Mouse (Mus musculus) embryonic facial prominence, embryonic 15.5 days (tissue): Measurements from ENCODE around the gene Galk1. TPM values are rescaled to one million over a fixed set of nuclear protein-coding genes. Genes with fewer than 3 reads are reported as not detected.

ENCODE experiments used
- ATAC-seq: fragments of 200-750 bp; cut with Nextera tagmentation; 2 replicates; pipeline ENCODE4 v1.8.0; 2017; ENCODE audit warnings: low read depth, moderate TSS enrichment; ENCODE audit not compliant: insufficient number of reproducible peaks, low FRiP score, low TSS enrichment
- H3K27ac ChIP-seq: fragments of 300-500 bp; sonication (generic); replicated peaks from 2 replicates; pipeline ENCODE4 v1.5.1; 2015; ENCODE audit warnings: mild to moderate bottlenecking, inconsistent platforms
- H3K27me3 ChIP-seq: fragments of 300-500 bp; sonication (generic); 2 replicates; pipeline ENCODE4 v1.6.1; 2015; ENCODE audit warnings: inconsistent platforms
- H3K36me3 ChIP-seq: fragments of 300-500 bp; sonication (generic); 2 replicates; pipeline ENCODE4 v1.6.1; 2015; ENCODE audit warnings: mild to moderate bottlenecking, inconsistent platforms
- H3K4me1 ChIP-seq: fragments of 300-500 bp; sonication (generic); 2 replicates; pipeline ENCODE4 v1.6.1; 2015; ENCODE audit warnings: inconsistent platforms
- H3K4me2 ChIP-seq: fragments of 300-500 bp; sonication (generic); replicated peaks from 2 replicates; pipeline ENCODE4 v1.6.1; 2015; ENCODE audit warnings: mild to moderate bottlenecking, inconsistent platforms
- H3K4me3 ChIP-seq: fragments of 300-500 bp; sonication (generic); replicated peaks from 2 replicates; pipeline ENCODE4 v1.5.1; 2015; ENCODE audit warnings: mild to moderate bottlenecking, inconsistent platforms
- H3K9ac ChIP-seq: fragments of 300-500 bp; sonication (generic); 2 replicates; pipeline ENCODE4 v1.6.1; 2015; ENCODE audit warnings: inconsistent platforms
- H3K9me3 ChIP-seq: fragments of 300-500 bp; sonication (generic); replicated peaks from 2 replicates; pipeline ENCODE4 v1.6.1; 2016; ENCODE audit warnings: inconsistent platforms
- WGBS: fragments of 180-500 bp; shearing (Covaris S2); methylation state at CpG from one replicate; pipeline ENCODE4 v1.1.7; 2015; 5-methylcytosine and 5-hydroxymethylcytosine counted together
- polyA plus RNA-seq: library from polyadenylated mRNA; unstranded; fragments of >200 nt; fragmentation: Nextera tagmentation; extraction: Ambion mirVana; gene quantifications from 2 replicates; pipeline ENCODE4 v1.2.1, GENCODE M21; 2015

Gene Galk1
- polyA plus RNA-seq, 1 experiment from 2014 or later: 173 TPM

DNA sequence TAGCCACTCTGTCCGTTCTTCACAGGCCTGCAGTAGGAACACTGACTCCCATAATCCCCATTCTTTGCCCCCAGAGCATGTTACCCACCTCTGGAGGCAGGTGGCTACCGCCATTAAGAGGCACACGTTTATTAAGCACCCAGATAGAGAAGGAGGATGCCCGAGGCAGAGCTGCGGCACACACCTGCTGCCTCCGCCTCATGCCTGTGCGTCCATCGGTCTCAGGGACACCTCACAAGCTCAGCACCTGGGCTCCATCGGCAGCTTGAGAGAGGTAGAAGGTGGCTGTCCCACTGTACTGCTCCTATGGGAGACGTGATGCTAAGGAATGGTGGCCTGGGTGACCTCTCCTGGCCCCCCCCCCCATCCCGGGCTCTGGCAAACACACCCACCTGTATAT lies 4.1 kb downstream of the Galk1 start:
- Histone ChIP-seq H3K36me3 (peaks cover 37% of the 10 kb centered on the region), H3K27me3 (no peaks in the 10 kb centered on the region), H3K27ac (no peak overlapping the region), H3K9me3 (no peaks in the 10 kb centered on the region), H3K9ac (no peak overlapping the region), H3K4me2 (no peak overlapping the region), H3K4me3 (no peak overlapping the region), H3K4me1 (peaks cover 62% of the 10 kb centered on the region)
- ATAC-seq: no peak
- WGBS: 82% methylated on average over 11 of the region's 11 CpGs

DNA sequence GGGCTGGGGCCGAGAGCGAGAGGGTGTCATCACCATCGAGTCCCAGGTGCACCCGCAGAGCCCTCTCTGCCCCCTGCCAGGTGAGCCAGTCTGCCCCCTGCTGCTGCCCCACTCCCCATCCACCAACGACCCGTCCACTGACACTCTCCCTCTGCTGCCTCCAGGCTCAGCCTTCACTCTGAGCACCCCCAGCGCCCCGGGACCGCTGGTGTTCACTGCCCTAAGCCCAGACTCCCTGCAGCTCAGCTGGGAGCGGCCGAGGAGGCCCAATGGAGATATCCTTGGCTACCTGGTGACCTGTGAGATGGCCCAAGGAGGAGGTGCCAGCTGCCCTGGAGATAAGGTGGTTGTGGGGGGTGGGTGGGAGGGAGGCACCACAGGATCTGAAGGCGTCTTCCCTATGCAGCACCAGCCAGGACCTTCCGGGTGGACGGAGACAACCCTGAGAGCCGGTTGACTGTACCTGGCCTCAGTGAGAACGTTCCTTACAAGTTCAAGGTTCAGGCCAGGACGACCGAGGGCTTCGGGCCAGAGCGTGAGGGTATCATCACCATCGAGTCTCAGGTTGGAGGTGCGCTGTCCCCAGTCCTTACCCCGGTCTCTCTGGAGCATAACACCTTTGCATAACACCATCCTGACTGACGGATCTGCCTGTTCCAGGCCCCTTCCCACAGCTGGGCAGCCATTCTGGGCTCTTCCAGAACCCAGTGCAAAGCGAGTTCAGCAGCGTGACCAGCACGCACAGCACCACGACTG lies 5.2 kb downstream of the Galk1 start:
- WGBS: 86% methylated on average over 28 of the region's 28 CpGs
- H3K9me3 ChIP-seq: no peaks in the 10 kb centered on the region
- H3K27me3 ChIP-seq: no peaks in the 10 kb centered on the region
- no peak for ATAC-seq
- peaks cover 37% of the 10 kb centered on the region for H3K36me3 ChIP-seq
- no peak overlapping the region for H3K27ac ChIP-seq
- peaks cover 57% of the 10 kb centered on the region for H3K4me1 ChIP-seq
- H3K4me3 ChIP-seq: no peak overlapping the region
- H3K4me2 ChIP-seq: no peak overlapping the region
- no peak overlapping the region for H3K9ac ChIP-seq

DNA sequence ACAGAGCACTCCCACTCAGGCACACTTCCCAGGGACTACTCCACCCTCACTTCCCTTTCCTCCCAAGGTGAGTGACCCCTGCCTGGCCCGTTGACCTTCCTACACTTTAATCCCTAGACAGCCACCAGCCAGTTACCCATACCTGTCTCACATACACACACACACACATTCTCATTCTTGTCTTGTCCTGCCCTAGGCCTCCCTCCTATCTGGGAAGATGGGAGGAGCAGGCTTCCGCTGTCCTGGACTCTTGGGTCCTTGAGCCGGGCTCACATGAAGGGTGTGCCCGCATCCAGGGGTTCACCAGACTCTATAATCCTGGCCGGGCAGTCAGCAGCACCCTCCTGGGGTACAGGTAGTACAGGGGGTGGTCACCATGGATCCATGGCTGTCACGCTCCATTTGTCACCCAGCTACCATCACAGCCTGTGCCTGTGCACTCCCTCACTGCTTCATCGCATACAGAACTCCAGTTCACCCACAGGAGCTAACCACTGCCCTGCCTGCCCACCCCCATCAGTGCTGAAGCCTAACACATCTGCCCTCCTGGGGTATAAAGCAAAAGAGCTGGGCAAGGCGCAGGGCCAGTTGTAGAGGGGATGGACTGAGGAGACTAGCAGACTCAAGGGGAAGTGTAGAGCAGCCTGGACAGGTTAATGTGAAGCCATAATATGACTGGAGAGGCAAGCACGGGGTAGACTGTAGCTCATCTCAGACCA lies 6.7 kb downstream of the Galk1 start:
- no peaks in the 10 kb centered on the region for H3K27me3 ChIP-seq
- H3K36me3 ChIP-seq: peaks cover 37% of the 10 kb centered on the region
- 58% methylated on average over 9 of the region's 9 CpGs for WGBS
- H3K4me3 ChIP-seq: peak overlapping the region; percentile 40
- H3K4me1 ChIP-seq: peaks cover 44% of the 10 kb centered on the region
- peak overlapping the region; percentile 69 for H3K4me2 ChIP-seq
- no peaks in the 10 kb centered on the region for H3K9me3 ChIP-seq
- ATAC-seq: no peak
- H3K27ac ChIP-seq: peak overlapping the region; percentile 85
- H3K9ac ChIP-seq: 0 out of 2 replicates have a peak overlapping the region, but pooled peaks have one; percentile 28

DNA sequence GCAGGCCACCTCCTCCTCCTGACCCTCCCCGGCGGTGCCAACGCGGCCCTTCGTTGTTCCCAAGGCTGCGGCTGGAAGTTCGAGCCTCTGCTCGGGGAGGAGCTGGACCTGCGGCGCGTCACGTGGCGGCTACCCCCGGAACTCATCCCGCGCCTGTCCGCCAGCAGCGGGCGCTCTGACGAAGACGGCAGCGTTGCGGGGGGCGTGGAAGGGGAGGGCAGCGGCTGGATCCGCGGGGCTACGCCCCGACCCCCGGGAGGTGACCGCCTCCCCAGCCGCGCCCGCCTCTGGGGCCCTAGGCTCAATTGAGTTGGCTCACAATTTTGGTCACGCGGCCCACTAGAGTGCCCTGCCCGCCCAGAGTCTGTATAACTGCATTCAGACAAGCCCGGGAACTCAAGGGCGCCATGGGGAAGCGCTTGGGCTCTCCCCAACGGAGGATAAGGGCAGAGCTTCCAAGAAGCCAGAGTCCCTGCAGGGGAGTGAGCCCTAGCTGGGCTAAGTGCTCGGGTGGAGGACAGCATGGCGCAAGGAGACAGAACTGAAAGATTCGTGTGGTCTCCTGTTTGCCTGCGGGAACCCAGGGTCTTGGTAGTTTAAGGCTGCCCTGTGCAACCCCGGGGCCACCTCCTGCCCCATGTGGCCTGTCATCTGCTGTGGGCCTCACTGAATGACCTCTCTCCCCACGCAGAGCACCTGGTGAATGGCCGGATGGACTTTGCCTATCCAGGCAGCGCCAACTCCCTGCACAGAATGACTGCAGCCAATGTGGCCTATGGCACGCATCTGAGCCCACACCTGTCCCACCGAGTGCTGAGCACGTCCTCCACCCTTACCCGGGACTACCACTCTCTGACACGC lies 7.4 kb downstream of the Galk1 start:
- Histone ChIP-seq H3K27me3 (no peaks in the 10 kb centered on the region), H3K4me2 (peak overlapping the region; percentile 69), H3K27ac (peak overlapping the region; percentile 85), H3K9me3 (no peaks in the 10 kb centered on the region), H3K36me3 (peaks cover 35% of the 10 kb centered on the region), H3K9ac (peak overlapping the region; percentile 42), H3K4me3 (peak overlapping the region; percentile 40), H3K4me1 (peaks cover 47% of the 10 kb centered on the region)
- WGBS: 4% methylated on average over 54 of the region's 54 CpGs
- ATAC-seq: peak; percentile 80

DNA sequence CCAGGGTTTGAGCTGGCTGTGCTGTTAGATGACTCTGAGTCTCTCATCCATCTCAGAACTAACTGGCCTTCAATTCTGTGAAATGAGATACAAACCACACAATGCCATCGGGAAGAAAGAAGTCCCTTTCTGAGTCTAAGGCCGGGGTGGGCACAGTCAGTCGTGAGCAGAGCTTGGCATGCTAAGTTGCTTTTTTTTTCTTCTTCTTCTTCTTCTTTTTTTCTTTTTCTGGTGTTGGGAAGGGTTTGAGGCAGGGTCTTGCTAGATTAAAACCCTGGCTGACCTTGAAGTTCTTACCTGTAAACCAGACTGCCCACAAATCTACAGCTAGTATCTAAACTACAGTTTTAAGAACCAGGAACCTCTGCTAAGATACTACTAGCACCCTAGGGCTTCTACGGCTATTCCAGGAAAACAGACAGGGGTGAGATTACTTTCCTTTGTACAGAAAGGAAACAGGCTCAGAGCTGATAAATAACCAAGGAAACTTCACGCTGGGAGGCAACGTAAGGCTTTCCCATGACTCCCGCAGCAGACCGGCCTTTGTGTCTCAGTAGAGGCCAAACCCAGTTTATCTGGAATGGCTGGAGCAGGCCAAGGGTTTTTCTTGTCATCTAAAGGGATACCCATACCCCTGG lies 8.2 kb downstream of the Galk1 start:
- H3K27ac ChIP-seq: peak overlapping the region; percentile 85
- H3K4me3 ChIP-seq: peak overlapping the region; percentile 40
- ATAC-seq: no peak

DNA sequence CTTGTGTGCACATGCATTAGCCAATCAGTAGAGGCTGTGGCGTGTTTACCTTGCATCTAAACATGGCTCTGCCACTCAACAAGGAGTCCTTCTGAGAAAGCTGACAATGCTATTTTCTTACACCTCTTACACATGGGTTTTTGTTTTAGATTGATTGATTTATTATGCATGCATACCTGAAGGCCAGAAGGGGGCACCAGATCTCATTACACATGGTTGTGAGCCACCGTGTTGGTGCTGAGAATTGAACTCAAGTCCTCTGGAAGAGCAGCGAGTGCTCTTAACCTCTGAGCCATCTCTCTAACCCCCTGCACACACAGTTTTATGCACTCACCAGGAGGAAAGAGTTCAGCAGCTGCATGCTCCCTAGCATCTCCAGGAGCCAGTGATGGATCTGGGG lies 9.6 kb downstream of the Galk1 start:
- H3K9ac ChIP-seq: no peak overlapping the region
- no peak overlapping the region for H3K27ac ChIP-seq
- H3K36me3 ChIP-seq: peaks cover 14% of the 10 kb centered on the region; the same call in 1 of the 2 replicates
- 84% methylated on average over 3 of the region's 3 CpGs for WGBS
- H3K4me3 ChIP-seq: no peak overlapping the region
- no peak overlapping the region for H3K4me2 ChIP-seq
- ATAC-seq: no peak
- no peaks in the 10 kb centered on the region for H3K9me3 ChIP-seq
- no peaks in the 10 kb centered on the region for H3K27me3 ChIP-seq
- peaks cover 43% of the 10 kb centered on the region for H3K4me1 ChIP-seq

More for the DNA sequence above, 8.2 kb downstream of the Galk1 start:
- H3K9ac ChIP-seq: peak overlapping the region; percentile 42; the same call in 1 of the 2 replicates
- H3K4me2 ChIP-seq: peak overlapping the region; percentile 69
- H3K36me3 ChIP-seq: peaks cover 28% of the 10 kb centered on the region
- H3K9me3 ChIP-seq: no peaks in the 10 kb centered on the region
- 30% methylated on average over 8 of the region's 8 CpGs for WGBS
- H3K4me1 ChIP-seq: peaks cover 50% of the 10 kb centered on the region
- H3K27me3 ChIP-seq: no peaks in the 10 kb centered on the region

DNA sequence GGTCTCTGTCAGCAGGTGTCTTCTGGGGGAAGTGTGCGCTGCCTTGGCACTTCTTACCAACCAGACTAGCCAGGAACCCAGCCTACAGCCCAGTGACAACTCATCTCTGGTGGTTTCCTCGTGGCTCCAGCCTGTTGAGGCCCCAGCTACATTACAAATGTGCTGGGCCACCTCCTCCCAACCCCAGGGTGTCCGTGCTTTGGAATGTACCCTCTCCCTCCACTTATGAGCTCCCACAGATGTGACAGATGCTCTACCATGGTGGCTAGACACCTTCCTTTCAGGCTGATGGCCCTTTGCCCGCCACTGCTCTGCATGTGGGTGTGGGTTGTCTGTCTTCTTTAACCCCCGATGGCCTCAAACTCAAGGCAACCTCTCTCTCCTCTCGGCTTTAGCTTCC lies 10.8 kb downstream of the Galk1 start:
- Histone ChIP-seq H3K4me1 (peaks cover 40% of the 10 kb centered on the region), H3K36me3 (0 out of 2 replicates have a peak, but pooled peaks cover 2% of the 10 kb centered on the region), H3K9ac (no peak overlapping the region), H3K9me3 (no peaks in the 10 kb centered on the region), H3K27me3 (no peaks in the 10 kb centered on the region), H3K27ac (no peak overlapping the region), H3K4me2 (no peak overlapping the region), H3K4me3 (no peak overlapping the region)
- 69% methylated on average over 6 of the region's 6 CpGs for WGBS
- ATAC-seq: no peak

DNA sequence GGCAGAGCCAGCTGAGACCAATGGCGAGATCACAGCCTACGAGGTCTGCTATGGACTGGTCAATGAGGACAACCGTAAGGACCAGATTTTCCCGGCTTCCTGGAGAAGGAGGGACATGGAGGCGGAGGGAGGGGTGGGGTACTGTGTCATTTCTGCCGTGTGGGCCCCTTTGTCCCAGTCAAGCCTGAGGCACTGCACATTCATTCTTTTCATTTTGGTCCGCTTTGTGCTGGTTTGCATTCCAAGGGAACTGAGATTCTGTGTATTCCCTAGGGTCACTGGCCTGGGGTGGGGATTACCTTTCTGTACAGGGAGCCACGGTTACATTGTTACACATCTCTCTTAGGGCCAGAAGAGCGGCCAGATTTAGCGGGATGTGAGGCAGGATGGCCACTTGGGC lies 11.9 kb downstream of the Galk1 start:
- no peaks in the 10 kb centered on the region for H3K27me3 ChIP-seq
- H3K27ac ChIP-seq: no peak overlapping the region
- no peak for ATAC-seq
- H3K36me3 ChIP-seq: no peaks in the 10 kb centered on the region
- no peaks in the 10 kb centered on the region for H3K9me3 ChIP-seq
- 27% methylated on average over 10 of the region's 10 CpGs for WGBS
- no peak overlapping the region for H3K4me3 ChIP-seq
- H3K4me2 ChIP-seq: no peak overlapping the region
- peaks cover 29% of the 10 kb centered on the region for H3K4me1 ChIP-seq
- H3K9ac ChIP-seq: no peak overlapping the region

DNA sequence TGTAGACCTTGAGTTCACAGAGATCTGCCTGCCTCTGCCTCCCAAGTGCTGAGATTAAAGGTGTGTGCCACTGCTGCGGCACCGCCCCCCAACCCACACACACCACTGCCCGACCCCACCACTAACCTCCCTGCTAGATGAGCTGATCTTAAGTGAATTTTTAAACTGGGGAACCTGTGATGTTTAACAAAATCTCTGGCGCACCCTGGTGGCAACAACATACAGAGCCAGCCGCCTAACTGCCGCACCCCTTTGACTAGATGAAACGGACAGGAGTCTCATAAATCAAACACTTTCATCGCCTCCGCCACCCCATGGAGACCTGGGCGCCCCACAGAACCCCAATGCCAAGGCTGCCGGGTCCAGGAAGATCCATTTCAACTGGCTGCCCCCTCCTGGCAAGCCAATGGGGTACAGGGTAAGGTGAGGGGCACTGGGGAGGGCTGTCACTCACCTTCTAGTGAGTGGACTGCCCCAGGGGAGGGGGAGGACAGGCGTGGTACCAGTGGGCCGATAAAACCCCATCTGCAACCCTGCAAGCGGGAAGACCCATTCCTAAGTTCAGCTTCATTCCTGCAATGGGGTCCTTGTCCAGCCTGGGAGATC lies 12.9 kb downstream of the Galk1 start:
- Histone ChIP-seq H3K36me3 (no peaks in the 10 kb centered on the region), H3K4me1 (peaks cover 19% of the 10 kb centered on the region), H3K4me2 (no peak overlapping the region), H3K27ac (no peak overlapping the region), H3K9ac (no peak overlapping the region), H3K9me3 (no peaks in the 10 kb centered on the region), H3K4me3 (no peak overlapping the region), H3K27me3 (no peaks in the 10 kb centered on the region)
- ATAC-seq: no peak
- 14% methylated on average over 14 of the region's 14 CpGs for WGBS

DNA sequence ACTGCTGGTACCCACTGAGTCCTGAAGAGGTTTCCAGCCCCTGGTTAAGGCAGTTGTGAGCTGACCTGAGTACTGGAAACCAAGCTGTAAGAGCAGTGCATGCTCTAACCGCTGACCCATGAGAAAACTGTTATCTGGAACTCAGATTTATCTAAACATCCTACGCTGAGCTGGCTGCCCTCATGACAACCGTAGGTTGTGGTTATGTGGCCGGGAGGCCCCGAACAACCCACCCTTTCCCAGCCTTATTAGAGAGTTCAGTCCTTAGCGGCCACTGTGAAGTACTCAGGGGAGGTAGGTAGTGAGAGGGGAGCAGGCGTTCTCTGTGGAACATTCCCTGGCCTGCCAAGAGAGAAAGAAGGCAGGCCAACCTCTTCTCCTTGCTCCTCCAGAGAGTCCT lies 13.5 kb downstream of the Galk1 start:
- Histone ChIP-seq H3K9me3 (no peaks in the 10 kb centered on the region), H3K9ac (no peak overlapping the region), H3K27ac (no peak overlapping the region), H3K27me3 (no peaks in the 10 kb centered on the region), H3K4me2 (no peak overlapping the region), H3K4me3 (no peak overlapping the region), H3K36me3 (no peaks in the 10 kb centered on the region), H3K4me1 (peaks cover 13% of the 10 kb centered on the region)
- WGBS: 71% methylated on average over 7 of the region's 7 CpGs
- no peak for ATAC-seq
